Mouse (Mus musculus) stomach, postnatal 0 days (tissue): ENCODE data around the gene Pde10a.

Experiments used
- CTCF ChIP-seq: IDR thresholded peaks from 2 replicates; pipeline ENCODE4 v1.5.1; 2016; ENCODE audit warnings: antibody characterized with exemption, low read depth, mild to moderate bottlenecking, moderate library complexity
- EP300 ChIP-seq: optimal IDR thresholded peaks from 2 replicates; pipeline ENCODE3; 2016; ENCODE audit warnings: antibody characterized with exemption

- no peak for TF ChIP-seq EP300
- TF ChIP-seq CTCF = peak; percentile 36
Observed at GRCm38 (mm10) chr17:9023198-9023942, 498.2 kb downstream of the Pde10a start.
